Mouse (Mus musculus): ENCODE data around the gene Itgb5.

Itgb5 gene

GRCm38 (mm10) chr16:33829301-33829831, at the start of gene Itgb5:
Gene Itgb5, plus strand, starts transcription at chr16:33829665.
- peak; percentile 68 for DNase-seq (ENCODE audit: low spot score)

- DNase-seq (ENCODE audit: low spot score), result no peak
Observed at GRCm38 (mm10) chr16:33781789-33782728, 47.4 kb upstream of the Itgb5 start.

GRCm38 (mm10) chr16:33782729-33783091, 46.8 kb upstream of the Itgb5 start:
- no peak for DNase-seq (ENCODE audit: low spot score)

- no peak for DNase-seq (ENCODE audit: low spot score)
Observed at GRCm38 (mm10) chr16:33784547-33784946, 44.9 kb upstream of the Itgb5 start.

GRCm38 (mm10) chr16:33785092-33785704, 44.3 kb upstream of the Itgb5 start:
- DNase-seq (ENCODE audit: low spot score), result no peak

GRCm38 (mm10) chr16:33786657-33787390, 42.6 kb upstream of the Itgb5 start:
- DNase-seq (ENCODE audit: low spot score), result no peak

GRCm38 (mm10) chr16:33793846-33794791, 35.3 kb upstream of the Itgb5 start, which contains the start of gene Muc13:
Gene Muc13, plus strand, starts transcription at chr16:33794037.
- DNase-seq (ENCODE audit: low spot score), result no peak

- no peak for DNase-seq (ENCODE audit: low spot score)
Observed at GRCm38 (mm10) chr16:33795106-33795505, 34.4 kb upstream of the Itgb5 start.

- no peak for DNase-seq (ENCODE audit: low spot score)
Observed at GRCm38 (mm10) chr16:33795887-33796286, 33.6 kb upstream of the Itgb5 start.

- DNase-seq (ENCODE audit: low spot score), result no peak
Observed at GRCm38 (mm10) chr16:33796756-33797155, 32.7 kb upstream of the Itgb5 start.

- DNase-seq (ENCODE audit: low spot score), result peak; percentile 77
Observed at GRCm38 (mm10) chr16:33797860-33798259, 31.6 kb upstream of the Itgb5 start.

GRCm38 (mm10) chr16:33810002-33810401, 19.5 kb upstream of the Itgb5 start:
- no peak for DNase-seq (ENCODE audit: low spot score)

- DNase-seq (ENCODE audit: low spot score), result no peak
Observed at GRCm38 (mm10) chr16:33818413-33819165, 10.9 kb upstream of the Itgb5 start.

GRCm38 (mm10) chr16:33820269-33821178, 8.9 kb upstream of the Itgb5 start:
- DNase-seq (ENCODE audit: low spot score), result peak; percentile 95

GRCm38 (mm10) chr16:33824603-33825002, 4.9 kb upstream of the Itgb5 start:
- DNase-seq (ENCODE audit: low spot score), result no peak

- DNase-seq (ENCODE audit: low spot score), result no peak
Observed at GRCm38 (mm10) chr16:33828496-33828895, 969 bp upstream of the Itgb5 start.

- peak; percentile 62 for DNase-seq (ENCODE audit: low spot score)
Observed at GRCm38 (mm10) chr16:33829842-33830511, 512 bp downstream of the Itgb5 start.

- no peak for DNase-seq (ENCODE audit: low spot score)
Observed at GRCm38 (mm10) chr16:33830512-33831105, 1.1 kb downstream of the Itgb5 start.
